Mouse (Mus musculus) erythroblast, embryonic 14.5 days (primary cell): ENCODE results near the gene Zfr2. TPM values are rescaled to one million over a fixed set of nuclear protein-coding genes. Genes with fewer than 3 reads are reported as not detected.
A peak's percentile ranks its signal among the peaks of the same experiment; 100 is the strongest.

ENCODE experiments used
- H3K27me3 ChIP-seq: 2 replicates; pipeline ENCODE4 v1.6.1; 2012; ENCODE audit warnings: inconsistent platforms; ENCODE audit not compliant: control insufficient read depth
- H3K36me3 ChIP-seq: 2 replicates; pipeline ENCODE4 v1.6.1; 2012; ENCODE audit warnings: mild to moderate bottlenecking, inconsistent platforms; ENCODE audit not compliant: control insufficient read depth
- H3K4me1 ChIP-seq: 2 replicates; pipeline ENCODE4 v1.6.1; 2012; ENCODE audit warnings: inconsistent platforms; ENCODE audit not compliant: control insufficient read depth
- H3K4me3 ChIP-seq: replicated peaks from 2 replicates; pipeline ENCODE3; 2012; ENCODE audit warnings: moderate library complexity, mild to moderate bottlenecking, inconsistent platforms
- H3K9me3 ChIP-seq: 2 replicates; pipeline ENCODE4 v1.6.1; 2012; ENCODE audit warnings: low read length, inconsistent platforms, mixed read lengths; ENCODE audit not compliant: control insufficient read depth
- GATA1 ChIP-seq: IDR thresholded peaks from 2 replicates; pipeline ENCODE4 v1.6.1; 2012; ENCODE audit warnings: low read length, inconsistent platforms, mixed read lengths
- TAL1 ChIP-seq: IDR thresholded peaks from 3 replicates; pipeline ENCODE4 v1.6.1; 2012; ENCODE audit warnings: low read length, inconsistent platforms, mixed read lengths
- polyA plus RNA-seq: library from polyadenylated mRNA; stranded (reverse); fragments of >175 nt; gene quantifications from 2 replicates; pipeline ENCODE4 v1.2.3, GENCODE M21; 2012

Gene Zfr2
- polyA plus RNA-seq, 1 experiment, result not detected

GRCm38 (mm10) chr10:81287513-81288157 lies 54.7 kb downstream of the Zfr2 start:
- peaks cover 4% of the 10 kb centered on the region; the same call in 1 of the 2 replicates for H3K9me3 ChIP-seq
- TF ChIP-seq GATA1 (no peak), TAL1 (no peak)
- peaks cover 49% of the 10 kb centered on the region for H3K27me3 ChIP-seq
- no peaks in the 10 kb centered on the region for H3K36me3 ChIP-seq
- H3K4me3 ChIP-seq, result no peak overlapping the region
- H3K4me1 ChIP-seq, result peaks cover 63% of the 10 kb centered on the region

DNA sequence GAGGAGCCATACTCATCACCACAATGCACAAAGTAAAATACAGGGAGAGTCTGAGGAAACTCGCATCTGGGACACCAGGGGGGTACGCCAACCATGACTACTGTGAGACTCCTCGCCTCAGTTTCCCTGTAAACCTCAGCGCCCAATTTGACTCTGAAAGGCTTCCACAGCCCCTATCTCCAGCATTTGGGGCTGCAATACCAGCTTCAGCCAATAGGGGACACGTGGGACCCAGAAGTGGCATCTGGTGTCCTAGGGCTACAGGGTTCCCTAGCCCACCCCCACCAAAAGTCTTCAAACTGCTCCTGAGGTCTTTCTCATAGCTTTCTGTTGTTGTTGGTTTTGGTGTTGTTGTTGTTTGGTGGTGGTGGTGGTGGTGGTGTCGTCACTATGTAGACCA lies 55.6 kb downstream of the Zfr2 start:
- peaks cover 40% of the 10 kb centered on the region for H3K27me3 ChIP-seq
- H3K36me3 ChIP-seq, result no peaks in the 10 kb centered on the region
- H3K4me1 ChIP-seq, result peaks cover 70% of the 10 kb centered on the region
- no peak overlapping the region for H3K4me3 ChIP-seq
- TF ChIP-seq GATA1 (no peak), TAL1 (no peak)
- H3K9me3 ChIP-seq, result peaks cover 4% of the 10 kb centered on the region; the same call in 1 of the 2 replicates

- Histone ChIP-seq H3K9me3 (peaks cover 4% of the 10 kb centered on the region; the same call in 1 of the 2 replicates), H3K27me3 (peaks cover 34% of the 10 kb centered on the region), H3K36me3 (no peaks in the 10 kb centered on the region), H3K4me1 (peaks cover 77% of the 10 kb centered on the region), H3K4me3 (no peak overlapping the region)
- TF ChIP-seq GATA1, result no peak
- TF ChIP-seq TAL1, result no peak
Measured at GRCm38 (mm10) chr10:81289278-81289677, 56.3 kb downstream of the Zfr2 start.

GRCm38 (mm10) chr10:81289811-81290210 lies 56.9 kb downstream of the Zfr2 start:
- Histone ChIP-seq H3K9me3 (peaks cover 4% of the 10 kb centered on the region; the same call in 1 of the 2 replicates), H3K4me3 (no peak overlapping the region), H3K27me3 (peaks cover 28% of the 10 kb centered on the region), H3K4me1 (peaks cover 81% of the 10 kb centered on the region), H3K36me3 (peaks cover 3% of the 10 kb centered on the region)
- TF ChIP-seq GATA1 (no peak), TAL1 (no peak)

- H3K9me3 ChIP-seq, result no peaks in the 10 kb centered on the region
- H3K36me3 ChIP-seq, result peaks cover 12% of the 10 kb centered on the region
- TF ChIP-seq TAL1, result no peak
- TF ChIP-seq GATA1, result no peak
- no peak overlapping the region for H3K4me3 ChIP-seq
- peaks cover 18% of the 10 kb centered on the region for H3K27me3 ChIP-seq
- H3K4me1 ChIP-seq, result peaks cover 81% of the 10 kb centered on the region
Measured at GRCm38 (mm10) chr10:81290698-81291460, 57.9 kb downstream of the Zfr2 start.

DNA sequence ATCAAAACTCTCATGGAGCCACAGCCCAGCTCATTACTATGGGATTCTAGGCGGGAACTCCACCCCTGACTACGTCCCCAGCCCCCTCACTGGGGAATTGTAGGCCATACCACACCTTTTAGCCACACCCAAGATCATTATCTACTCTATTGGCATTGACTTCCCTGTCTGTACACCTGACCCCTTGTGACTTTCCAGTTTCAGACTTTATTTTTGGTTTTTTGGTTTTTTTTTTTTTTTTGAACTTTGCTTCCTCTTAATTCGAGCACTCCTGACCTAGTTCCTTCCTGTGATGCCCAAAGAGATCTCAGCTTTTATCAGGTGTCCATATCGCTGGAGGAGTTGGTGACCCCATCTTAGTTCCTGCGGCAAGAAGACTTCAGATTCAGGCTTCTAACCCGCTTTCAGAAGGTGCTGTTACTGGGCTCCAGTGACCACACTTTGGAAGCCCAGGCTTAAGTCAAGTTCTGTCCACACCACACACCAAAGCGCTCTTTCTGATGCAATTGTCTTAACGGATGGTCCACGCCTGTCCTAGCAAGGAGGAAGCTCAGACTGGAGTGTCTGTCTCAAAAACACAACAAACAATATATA lies 58.7 kb downstream of the Zfr2 start, which contains the start of gene Tjp3:
Tjp3 (minus strand) TSS at position 71 of the 594 bp plus-strand sequence.
- Histone ChIP-seq H3K9me3 (no peaks in the 10 kb centered on the region), H3K4me1 (peaks cover 81% of the 10 kb centered on the region), H3K36me3 (peaks cover 19% of the 10 kb centered on the region), H3K4me3 (peak within 1 kb of the TSS; percentile 83), H3K27me3 (peaks cover 10% of the 10 kb centered on the region)
- TF ChIP-seq TAL1, result no peak
- no peak for TF ChIP-seq GATA1

- Histone ChIP-seq H3K4me3 (peak within 1 kb of the TSS; percentile 83), H3K36me3 (peaks cover 20% of the 10 kb centered on the region), H3K4me1 (peaks cover 80% of the 10 kb centered on the region), H3K9me3 (no peaks in the 10 kb centered on the region), H3K27me3 (peaks cover 10% of the 10 kb centered on the region)
- no peak for TF ChIP-seq GATA1
- TF ChIP-seq TAL1, result no peak
Measured at GRCm38 (mm10) chr10:81292554-81293333, 59.8 kb downstream of the Zfr2 start, which contains the start of gene Pip5k1c. TSS of gene Pip5k1c (plus strand) at chr10:81292963.

- Histone ChIP-seq H3K27me3 (peaks cover 4% of the 10 kb centered on the region), H3K4me3 (peak overlapping the region; percentile 83), H3K36me3 (peaks cover 27% of the 10 kb centered on the region), H3K9me3 (no peaks in the 10 kb centered on the region), H3K4me1 (peaks cover 80% of the 10 kb centered on the region)
- TF ChIP-seq GATA1, result no peak
- no peak for TF ChIP-seq TAL1
Measured at GRCm38 (mm10) chr10:81293334-81294030, 60.5 kb downstream of the Zfr2 start.
